Mouse (Mus musculus): ENCODE measurements around the gene Trpv5. TPM values are rescaled to one million over a fixed set of nuclear protein-coding genes. Genes with fewer than 3 reads are reported as not detected.

The Trpv5 gene
- polyA plus RNA-seq, 1 experiment from 2014 or later = 0.14 TPM

DNA sequence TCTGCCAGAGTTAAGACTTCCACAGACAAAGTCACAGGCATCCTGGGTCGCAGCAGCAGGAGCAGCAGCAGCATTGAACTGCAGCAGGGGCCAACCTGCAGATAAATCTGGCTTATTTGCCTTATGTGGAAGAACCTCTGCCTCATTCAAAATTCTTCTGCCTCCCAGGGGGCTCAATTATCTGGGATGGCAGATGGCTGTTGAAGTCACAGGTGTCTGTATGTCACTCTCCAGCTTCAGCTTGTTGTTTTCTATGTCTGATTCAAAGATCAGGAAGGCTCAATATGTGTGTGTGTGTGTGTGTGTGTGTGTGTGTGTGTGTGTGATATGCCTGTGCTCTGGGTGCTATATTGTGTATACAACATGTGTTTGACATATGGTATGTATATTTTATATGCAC is 43.2 kb downstream of the Trpv5 start:
- no peak overlapping the region for H3K4me2 ChIP-seq (replicated peaks)
- WGBS = 28% methylated on average over 1 of the region's 1 CpGs
- H3K9me3 ChIP-seq = no peaks in the 10 kb centered on the region
- no peak overlapping the region for H3K4me3 ChIP-seq (replicated peaks)
- H3K36me3 ChIP-seq = no peaks in the 10 kb centered on the region
- no peak overlapping the region for H3K27ac ChIP-seq
- H3K27me3 ChIP-seq (replicated peaks) = no peaks in the 10 kb centered on the region
- no peak overlapping the region for H3K9ac ChIP-seq
- no peak for ATAC-seq
- no peaks in the 10 kb centered on the region for H3K4me1 ChIP-seq (replicated peaks)

DNA sequence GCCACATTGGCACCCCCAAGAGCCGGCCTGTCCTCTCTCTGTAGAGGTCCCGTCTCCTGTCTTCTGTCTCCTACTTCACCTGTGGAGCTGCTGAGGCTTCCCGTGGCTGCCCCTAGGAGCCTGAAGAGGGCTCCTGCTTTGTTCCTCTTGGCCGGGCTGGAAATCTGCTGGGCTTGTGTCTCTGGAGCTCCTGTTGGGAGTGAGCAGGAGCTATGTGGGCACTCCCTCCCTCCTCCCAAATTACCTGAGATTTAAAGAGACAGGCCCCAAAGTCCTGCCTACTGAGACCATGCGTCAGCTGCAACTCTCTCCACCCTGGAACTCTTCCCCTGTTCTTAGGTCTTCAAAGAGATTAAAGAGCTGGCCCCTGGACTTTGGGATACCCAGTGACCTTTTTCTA is 44.4 kb downstream of the Trpv5 start, which contains the start of gene Trpv6:
Gene Trpv6, minus strand, starts transcription at position 228 of the 400 bp plus-strand sequence.
- H3K9me3 ChIP-seq = no peaks in the 10 kb centered on the region
- ATAC-seq = peak; percentile 37; the same call in 1 of the 2 replicates
- H3K27ac ChIP-seq = no peak within 1 kb of the TSS
- no peaks in the 10 kb centered on the region for H3K36me3 ChIP-seq
- H3K4me1 ChIP-seq (replicated peaks) = no peaks in the 10 kb centered on the region
- H3K4me2 ChIP-seq (replicated peaks) = peak within 1 kb of the TSS; percentile 17; the same call in 1 of the 2 replicates
- H3K9ac ChIP-seq = no peak within 1 kb of the TSS
- no peak within 1 kb of the TSS for H3K4me3 ChIP-seq (replicated peaks)
- H3K27me3 ChIP-seq (replicated peaks) = no peaks in the 10 kb centered on the region
- WGBS = 17% methylated on average over 5 of the region's 5 CpGs

- Histone ChIP-seq H3K9ac (no peak overlapping the region), H3K27ac (no peak overlapping the region), H3K27me3 (replicated peaks) (no peaks in the 10 kb centered on the region), H3K4me3 (replicated peaks) (no peak overlapping the region), H3K9me3 (no peaks in the 10 kb centered on the region), H3K4me1 (replicated peaks) (no peaks in the 10 kb centered on the region), H3K36me3 (no peaks in the 10 kb centered on the region), H3K4me2 (replicated peaks) (no peak overlapping the region)
- 58% methylated on average over 1 of the region's 1 CpGs for WGBS
- no peak for ATAC-seq
These were observed 45.4 kb downstream of the Trpv5 start for GRCm38 (mm10) chr6:41635211-41635610.

DNA sequence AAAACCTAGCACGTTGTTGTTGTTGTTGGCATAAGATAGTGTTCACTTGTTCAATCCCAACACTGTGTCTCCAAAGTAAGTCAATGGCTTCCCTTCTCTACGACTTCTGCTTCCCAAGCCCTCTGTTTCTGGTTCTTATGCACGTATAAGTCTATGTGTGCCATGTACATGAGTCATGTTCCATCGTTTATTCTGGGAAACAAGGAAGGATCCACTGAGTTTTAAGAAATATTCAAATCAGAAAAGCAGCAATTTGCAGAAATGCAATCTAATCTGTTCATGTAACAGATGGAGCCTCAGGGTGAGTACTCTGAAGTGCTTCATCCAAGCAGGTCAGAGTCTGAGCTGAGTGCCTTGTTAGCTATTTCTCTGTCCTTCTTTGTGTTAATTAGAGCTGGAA is 49.0 kb downstream of the Trpv5 start:
- no peak for ATAC-seq
- Histone ChIP-seq H3K27me3 (replicated peaks) (no peaks in the 10 kb centered on the region), H3K27ac (no peak overlapping the region), H3K9ac (no peak overlapping the region), H3K36me3 (no peaks in the 10 kb centered on the region), H3K4me3 (replicated peaks) (no peak overlapping the region), H3K4me1 (replicated peaks) (no peaks in the 10 kb centered on the region), H3K9me3 (no peaks in the 10 kb centered on the region), H3K4me2 (replicated peaks) (no peak overlapping the region)
- WGBS = 79% methylated on average over 4 of the region's 4 CpGs

- no peak overlapping the region for H3K4me2 ChIP-seq (replicated peaks)
- no peaks in the 10 kb centered on the region for H3K27me3 ChIP-seq (replicated peaks)
- H3K36me3 ChIP-seq = no peaks in the 10 kb centered on the region
- no peak overlapping the region for H3K4me3 ChIP-seq (replicated peaks)
- 60% methylated on average over 2 of the region's 2 CpGs for WGBS
- H3K27ac ChIP-seq = no peak overlapping the region
- no peak for ATAC-seq
- no peaks in the 10 kb centered on the region for H3K4me1 ChIP-seq (replicated peaks)
- H3K9ac ChIP-seq = no peak overlapping the region
- no peaks in the 10 kb centered on the region for H3K9me3 ChIP-seq
These were observed 49.8 kb downstream of the Trpv5 start for GRCm38 (mm10) chr6:41630791-41631190.

GRCm38 (mm10) chr6:41628180-41628579 is 52.4 kb downstream of the Trpv5 start:
- H3K4me2 ChIP-seq (replicated peaks) = no peak overlapping the region
- H3K27me3 ChIP-seq (replicated peaks) = no peaks in the 10 kb centered on the region
- 59% methylated on average over 1 of the region's 1 CpGs for WGBS
- no peak overlapping the region for H3K9ac ChIP-seq
- no peak overlapping the region for H3K4me3 ChIP-seq (replicated peaks)
- no peak for ATAC-seq
- H3K4me1 ChIP-seq (replicated peaks) = no peaks in the 10 kb centered on the region
- H3K9me3 ChIP-seq = no peaks in the 10 kb centered on the region
- H3K36me3 ChIP-seq = no peaks in the 10 kb centered on the region
- no peak overlapping the region for H3K27ac ChIP-seq

GRCm38 (mm10) chr6:41622661-41623060 is 57.9 kb downstream of the Trpv5 start:
- H3K4me3 ChIP-seq (replicated peaks) = no peak overlapping the region
- no peak for ATAC-seq
- H3K36me3 ChIP-seq = no peaks in the 10 kb centered on the region
- H3K9ac ChIP-seq = no peak overlapping the region
- H3K27ac ChIP-seq = no peak overlapping the region
- WGBS = 70% methylated on average over 9 of the region's 9 CpGs
- H3K4me1 ChIP-seq (replicated peaks) = no peaks in the 10 kb centered on the region
- H3K27me3 ChIP-seq (replicated peaks) = no peaks in the 10 kb centered on the region
- H3K4me2 ChIP-seq (replicated peaks) = no peak overlapping the region
- no peaks in the 10 kb centered on the region for H3K9me3 ChIP-seq

DNA sequence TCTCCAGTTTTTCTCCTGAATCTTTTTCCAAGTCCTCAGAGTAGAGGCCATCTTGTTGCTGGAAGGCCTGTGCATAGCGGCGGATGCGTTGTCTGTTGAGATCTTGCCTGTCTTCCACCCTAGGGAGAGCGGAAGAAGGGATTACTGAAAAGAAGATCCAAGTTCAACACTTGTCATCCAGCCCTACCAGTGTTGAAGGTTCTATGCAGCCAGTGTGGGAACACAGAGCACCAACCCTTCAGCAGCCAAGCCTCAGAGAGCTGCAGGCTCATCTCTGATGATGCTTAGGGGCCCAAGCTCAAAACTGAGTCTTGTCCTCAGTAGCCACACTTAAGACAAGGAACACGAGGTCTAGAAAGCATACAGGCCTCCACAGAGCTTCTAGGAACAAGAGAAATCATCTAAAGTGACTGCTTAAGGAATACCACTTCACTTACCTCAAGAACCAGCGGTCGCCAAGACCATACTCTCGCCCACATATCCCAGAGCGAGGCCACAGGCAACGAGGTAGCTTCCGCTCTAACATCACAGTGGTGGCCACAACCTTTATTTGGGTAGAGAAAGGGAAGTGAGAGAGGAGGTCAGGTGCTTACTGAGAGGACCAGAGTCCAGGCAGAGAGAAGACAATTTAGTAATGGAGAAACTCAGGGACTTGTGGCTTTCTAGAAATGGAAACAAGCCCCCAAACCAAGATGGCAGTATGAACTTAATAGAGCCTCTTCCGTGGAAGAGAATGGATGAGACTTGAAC is 59.2 kb downstream of the Trpv5 start:
- Histone ChIP-seq H3K4me2 (replicated peaks) (no peak overlapping the region), H3K4me3 (replicated peaks) (no peak overlapping the region), H3K27ac (no peak overlapping the region), H3K9me3 (no peaks in the 10 kb centered on the region), H3K27me3 (replicated peaks) (no peaks in the 10 kb centered on the region), H3K4me1 (replicated peaks) (no peaks in the 10 kb centered on the region), H3K36me3 (no peaks in the 10 kb centered on the region), H3K9ac (no peak overlapping the region)
- WGBS = 86% methylated on average over 12 of the region's 12 CpGs
- no peak for ATAC-seq

DNA sequence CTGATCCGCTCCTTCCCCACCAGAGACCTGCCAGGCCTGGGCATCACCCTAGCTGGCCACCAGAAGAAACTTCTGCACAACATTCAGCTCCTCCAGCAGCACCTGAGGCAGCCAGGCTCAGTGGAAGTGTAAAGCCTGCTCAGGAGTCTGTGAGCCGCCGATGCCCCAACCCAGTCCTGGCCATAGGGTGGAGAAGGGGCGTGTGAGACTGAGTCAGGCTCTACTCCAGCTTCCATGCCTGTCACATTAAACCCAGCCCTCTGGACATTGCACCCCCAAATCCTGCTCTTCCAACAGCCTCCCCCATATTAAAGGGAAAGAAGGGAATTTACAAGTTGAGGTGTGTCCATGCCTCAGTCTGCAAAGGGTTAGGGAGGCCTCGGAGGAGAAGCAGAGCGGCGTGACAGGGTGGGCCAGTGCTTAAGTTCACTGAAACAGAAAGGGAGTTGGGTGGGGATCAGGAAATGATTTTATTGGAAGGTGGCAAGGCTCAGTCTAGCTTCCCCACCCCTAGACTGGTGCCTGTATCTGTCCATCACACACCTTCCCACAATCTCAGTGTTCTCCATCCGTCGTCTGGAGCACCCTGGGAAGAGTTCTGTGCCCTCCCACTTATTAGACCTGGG is 60.3 kb downstream of the Trpv5 start:
- 80% methylated on average over 9 of the region's 9 CpGs for WGBS
- Histone ChIP-seq H3K27ac (no peak overlapping the region), H3K9me3 (no peaks in the 10 kb centered on the region), H3K9ac (no peak overlapping the region), H3K36me3 (no peaks in the 10 kb centered on the region), H3K4me2 (replicated peaks) (no peak overlapping the region), H3K27me3 (replicated peaks) (no peaks in the 10 kb centered on the region), H3K4me3 (replicated peaks) (no peak overlapping the region), H3K4me1 (replicated peaks) (no peaks in the 10 kb centered on the region)
- peak; percentile 80 for ATAC-seq

GRCm38 (mm10) chr6:41607637-41608036 is 72.9 kb downstream of the Trpv5 start:
- Histone ChIP-seq H3K9me3 (no peaks in the 10 kb centered on the region), H3K4me2 (replicated peaks) (no peak overlapping the region), H3K4me3 (replicated peaks) (no peak overlapping the region), H3K27me3 (replicated peaks) (0 out of 2 replicates have a peak, but pooled peaks cover 3% of the 10 kb centered on the region), H3K36me3 (no peaks in the 10 kb centered on the region), H3K4me1 (replicated peaks) (0 out of 2 replicates have a peak, but pooled peaks cover 9% of the 10 kb centered on the region), H3K27ac (no peak overlapping the region), H3K9ac (no peak overlapping the region)
- no peak for ATAC-seq
- WGBS = 65% methylated on average over 5 of the region's 5 CpGs

- H3K9ac ChIP-seq = peak overlapping the region; percentile 76; the same call in 1 of the 2 replicates
- H3K36me3 ChIP-seq = no peaks in the 10 kb centered on the region
- no peak overlapping the region for H3K27ac ChIP-seq
- ATAC-seq = no peak
- 23% methylated on average over 4 of the region's 4 CpGs for WGBS
- 0 out of 2 replicates have a peak, but pooled peaks cover 9% of the 10 kb centered on the region for H3K4me1 ChIP-seq (replicated peaks)
- H3K27me3 ChIP-seq (replicated peaks) = 0 out of 2 replicates have a peak, but pooled peaks cover 3% of the 10 kb centered on the region
- H3K4me2 ChIP-seq (replicated peaks) = peak overlapping the region; percentile 87
- no peaks in the 10 kb centered on the region for H3K9me3 ChIP-seq
- peak overlapping the region; percentile 82 for H3K4me3 ChIP-seq (replicated peaks)
These were observed 74.4 kb downstream of the Trpv5 start for GRCm38 (mm10) chr6:41606214-41606613.

DNA sequence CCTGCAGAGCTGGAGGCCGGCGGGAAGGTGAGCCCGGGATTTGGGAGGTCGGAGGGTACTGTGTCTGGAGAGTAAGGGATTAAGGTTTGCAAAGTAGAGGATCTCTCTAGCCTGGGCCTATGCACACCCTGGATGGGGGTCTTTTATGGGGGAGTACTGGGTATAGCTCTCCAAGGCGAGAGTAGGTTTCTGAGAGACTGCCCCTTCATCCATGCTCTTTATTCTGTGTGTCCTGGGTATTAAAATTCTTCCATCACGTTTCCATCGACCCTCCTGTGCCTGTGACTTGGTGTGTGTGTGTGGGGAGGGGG is 74.8 kb downstream of the Trpv5 start:
- H3K4me2 ChIP-seq (replicated peaks) = peak overlapping the region; percentile 87
- 2% methylated on average over 7 of the region's 7 CpGs for WGBS
- no peak for ATAC-seq

More for the DNA sequence above, 74.8 kb downstream of the Trpv5 start:
- peak overlapping the region; percentile 76 for H3K9ac ChIP-seq
- 0 out of 2 replicates have a peak, but pooled peaks cover 9% of the 10 kb centered on the region for H3K4me1 ChIP-seq (replicated peaks)
- no peaks in the 10 kb centered on the region for H3K9me3 ChIP-seq
- peak overlapping the region; percentile 82 for H3K4me3 ChIP-seq (replicated peaks)
- no peaks in the 10 kb centered on the region for H3K36me3 ChIP-seq
- H3K27me3 ChIP-seq (replicated peaks) = 0 out of 2 replicates have a peak, but pooled peaks cover 3% of the 10 kb centered on the region
- no peak overlapping the region for H3K27ac ChIP-seq
